Mouse (Mus musculus) fibroblast of lung, adult 2 months (primary cell): ENCODE measurements around the gene Troap.
A peak's percentile ranks its signal among the peaks of the same experiment; 100 is the strongest.

ENCODE experiments used
- DNase-seq: peaks from one replicate; pipeline ENCODE4 v3.0.0-alpha.2; 2011; ENCODE audit warnings: low read depth

The Troap gene

GRCm38 (mm10) chr15:99114312-99115064 is 40.1 kb downstream of the Troap start:
- no peak for DNase-seq

GRCm38 (mm10) chr15:99115065-99115423 is 40.7 kb downstream of the Troap start:
- DNase-seq, result no peak

- DNase-seq, result no peak
Measured at GRCm38 (mm10) chr15:99116539-99116938, 42.2 kb downstream of the Troap start.

GRCm38 (mm10) chr15:99120814-99121213 is 46.4 kb downstream of the Troap start:
- no peak for DNase-seq

GRCm38 (mm10) chr15:99122642-99123041 is 48.3 kb downstream of the Troap start:
- no peak for DNase-seq

- no peak for DNase-seq
Measured at GRCm38 (mm10) chr15:99125711-99126080, 51.3 kb downstream of the Troap start, which contains the start of gene Spats2. Gene Spats2 (plus strand): TSS chr15:99125916.

- peak; percentile 54 for DNase-seq
Measured at GRCm38 (mm10) chr15:99126081-99126815, 51.9 kb downstream of the Troap start.

- no peak for DNase-seq
Measured at GRCm38 (mm10) chr15:99126816-99127365, 52.5 kb downstream of the Troap start.

- DNase-seq, result no peak
Measured at GRCm38 (mm10) chr15:99127851-99128522, 53.6 kb downstream of the Troap start.

GRCm38 (mm10) chr15:99129441-99129840 is 55.1 kb downstream of the Troap start:
- DNase-seq, result no peak

GRCm38 (mm10) chr15:99129956-99130910 is 55.9 kb downstream of the Troap start:
- no peak for DNase-seq
